Mouse (Mus musculus) cerebellum, adult 2 months (tissue): ENCODE data around the gene Pappa2.

Experiments used
- CTCF ChIP-seq: fragments of 200-500 bp; IDR thresholded peaks from 2 replicates; pipeline ENCODE4 v1.5.1; 2011; ENCODE audit warnings: low read depth, mild to moderate bottlenecking, control low read depth, low read length, moderate library complexity, borderline replicate concordance; ENCODE audit not compliant: insufficient read depth
- POLR2A ChIP-seq: fragments of 200-500 bp; IDR thresholded peaks from 2 replicates; pipeline ENCODE4 v1.6.1; 2011; ENCODE audit warnings: low read length, control low read depth, borderline replicate concordance; ENCODE audit not compliant: insufficient read depth

GRCm38 (mm10) chr1:158666001-158666400 is 314.3 kb downstream of the Pappa2 start:
- no peak for TF ChIP-seq CTCF
- TF ChIP-seq POLR2A: no peak
